Mouse (Mus musculus): ENCODE results near the gene Satb2. TPM values are rescaled to one million over a fixed set of nuclear protein-coding genes. Genes with fewer than 3 reads are reported as not detected.

Gene Satb2
- total RNA-seq (2021), result 100 to 1,000 TPM; 117 to 138 TPM

GRCm38 (mm10) chr1:56978151-56978700, at the start of gene Satb2:
Satb2 (minus strand) TSS chr1:56978650.
- DNase-seq (ENCODE audit: extremely low spot score in 1 of 2, low spot score in 2 of 2), result peak in 1 of 2 experiments; percentile 27
- intact Hi-C loops (cut with DNase I), result no loop called here

GRCm38 (mm10) chr1:57018941-57019340, 40.5 kb upstream of the Satb2 start:
- no peak for DNase-seq (ENCODE audit: extremely low spot score in 1 of 2, low spot score in 2 of 2)
- intact Hi-C loops (cut with DNase I), result no loop called here

GRCm38 (mm10) chr1:57013856-57014255, 35.4 kb upstream of the Satb2 start:
- intact Hi-C loops (cut with DNase I), result no loop called here
- no peak for DNase-seq (ENCODE audit: extremely low spot score in 1 of 2, low spot score in 2 of 2)

- DNase-seq (ENCODE audit: extremely low spot score in 1 of 2, low spot score in 2 of 2), result no peak
- intact Hi-C loops (cut with DNase I), result no loop called here
These were observed 30.7 kb upstream of the Satb2 start for GRCm38 (mm10) chr1:57009171-57009570.

GRCm38 (mm10) chr1:56995041-56995440, 16.6 kb upstream of the Satb2 start:
- DNase-seq (ENCODE audit: extremely low spot score in 1 of 2, low spot score in 2 of 2), result no peak
- intact Hi-C loops (cut with DNase I), result no loop called here

GRCm38 (mm10) chr1:56992310-56992709, 13.9 kb upstream of the Satb2 start:
- intact Hi-C loops (cut with DNase I), result no loop called here

GRCm38 (mm10) chr1:56991613-56992012, 13.2 kb upstream of the Satb2 start:
- intact Hi-C loops (cut with DNase I), result no loop called here
- DNase-seq (ENCODE audit: extremely low spot score in 1 of 2, low spot score in 2 of 2), result peak in 1 of 2 experiments; percentile 28

More at GRCm38 (mm10) chr1:56992310-56992709, 13.9 kb upstream of the Satb2 start:
- DNase-seq (ENCODE audit: extremely low spot score in 1 of 2, low spot score in 2 of 2), result no peak

GRCm38 (mm10) chr1:56984483-56984810, 6.0 kb upstream of the Satb2 start:
- DNase-seq (ENCODE audit: extremely low spot score in 1 of 2, low spot score in 2 of 2), result no peak
- intact Hi-C loops (cut with DNase I), result loop anchor here (5.0 kb wide), 2 partner anchors 223 to 283 kb away; no protein-coding TSS in a partner anchor

GRCm38 (mm10) chr1:56983771-56984482, 5.5 kb upstream of the Satb2 start:
- peak in 1 of 2 experiments; percentile 22 for DNase-seq (ENCODE audit: extremely low spot score in 1 of 2, low spot score in 2 of 2)
- intact Hi-C loops (cut with DNase I), result loop anchor here (5.0 kb wide), 2 partner anchors 223 to 283 kb away; no protein-coding TSS in a partner anchor

- DNase-seq (ENCODE audit: extremely low spot score in 1 of 2, low spot score in 2 of 2), result no peak
- intact Hi-C loops (cut with DNase I), result loop anchor here (5.0 kb wide), 2 partner anchors 224 to 284 kb away; no protein-coding TSS in a partner anchor
These were observed 4.7 kb upstream of the Satb2 start for GRCm38 (mm10) chr1:56983100-56983590.

- no peak for DNase-seq (ENCODE audit: extremely low spot score in 1 of 2, low spot score in 2 of 2)
- intact Hi-C loops (cut with DNase I), result loop anchor here (5.0 kb wide), 2 partner anchors 225 to 285 kb away; no protein-coding TSS in a partner anchor
These were observed 4.2 kb upstream of the Satb2 start for GRCm38 (mm10) chr1:56982631-56983030.

GRCm38 (mm10) chr1:56981947-56982555, 3.6 kb upstream of the Satb2 start:
- peak in 1 of 2 experiments; percentile 20 for DNase-seq (ENCODE audit: extremely low spot score in 1 of 2, low spot score in 2 of 2)
- intact Hi-C loops (cut with DNase I), result loop anchor here (5.0 kb wide), 2 partner anchors 225 to 285 kb away; no protein-coding TSS in a partner anchor

- intact Hi-C loops (cut with DNase I), result loop anchor here (5.0 kb wide), 2 partner anchors 226 to 286 kb away; no protein-coding TSS in a partner anchor
- DNase-seq (ENCODE audit: extremely low spot score in 1 of 2, low spot score in 2 of 2), result no peak
These were observed 3.1 kb upstream of the Satb2 start for GRCm38 (mm10) chr1:56981508-56981907.

GRCm38 (mm10) chr1:56980631-56981275, 2.3 kb upstream of the Satb2 start:
- DNase-seq (ENCODE audit: extremely low spot score in 1 of 2, low spot score in 2 of 2), result peak in 1 of 2 experiments; percentile 15
- intact Hi-C loops (cut with DNase I), result loop anchor here (5.0 kb wide), 2 partner anchors 227 to 287 kb away; no protein-coding TSS in a partner anchor

- no peak for DNase-seq (ENCODE audit: extremely low spot score in 1 of 2, low spot score in 2 of 2)
- intact Hi-C loops (cut with DNase I), result loop anchor here (5.0 kb wide), 2 partner anchors 228 to 288 kb away; no protein-coding TSS in a partner anchor
These were observed 1.3 kb upstream of the Satb2 start for GRCm38 (mm10) chr1:56979531-56980395.

GRCm38 (mm10) chr1:56977201-56978100, 999 bp downstream of the Satb2 start:
- DNase-seq (ENCODE audit: extremely low spot score in 1 of 2, low spot score in 2 of 2), result peak in 1 of 2 experiments; percentile 77
- intact Hi-C loops (cut with DNase I), result loop anchor here (2.0 kb wide), 1 partner anchor 1089 kb away; no protein-coding TSS in a partner anchor

- no peak for DNase-seq (ENCODE audit: extremely low spot score in 1 of 2, low spot score in 2 of 2)
- intact Hi-C loops (cut with DNase I), result loop anchor here (2.0 kb wide), 1 partner anchor 1088 kb away; no protein-coding TSS in a partner anchor
These were observed 1.7 kb downstream of the Satb2 start for GRCm38 (mm10) chr1:56976825-56977104.

All from left cerebral cortex, postnatal 10 days (tissue).